Mouse (Mus musculus) liver, embryonic 16.5 days (tissue): ENCODE data around the gene Vipr2. TPM values are rescaled to one million over a fixed set of nuclear protein-coding genes. Genes with fewer than 3 reads are reported as not detected.
A peak's percentile ranks its signal among the peaks of the same experiment; 100 is the strongest.

Experiments
- ATAC-seq: fragments of 200-750 bp; cut with Nextera tagmentation; 2 replicates; pipeline ENCODE4 v1.8.0; 2017; ENCODE audit warnings: low read depth, mild to moderate bottlenecking, moderate number of reproducible peaks, moderate library complexity
- H3K27ac ChIP-seq: fragments of 300-500 bp; sonication (generic); 2 replicates; pipeline ENCODE4 v1.5.1; 2014; ENCODE audit warnings: mild to moderate bottlenecking, low read length
- H3K27me3 ChIP-seq: fragments of 300-500 bp; sonication (generic); 2 replicates; pipeline ENCODE4 v1.6.1; 2014; ENCODE audit warnings: low read depth, low read length, mixed read lengths; ENCODE audit not compliant: control insufficient read depth, insufficient read depth
- H3K36me3 ChIP-seq: fragments of 300-500 bp; sonication (generic); 2 replicates; pipeline ENCODE4 v1.6.1; 2014; ENCODE audit warnings: mild to moderate bottlenecking; ENCODE audit not compliant: control insufficient read depth, insufficient read depth
- H3K4me1 ChIP-seq: fragments of 300-500 bp; sonication (generic); 2 replicates; pipeline ENCODE4 v1.6.1; 2014; ENCODE audit warnings: low read depth, low read length, mixed read lengths; ENCODE audit not compliant: control insufficient read depth
- H3K4me2 ChIP-seq: fragments of 300-500 bp; sonication (generic); 2 replicates; pipeline ENCODE4 v1.6.1; 2014; ENCODE audit warnings: low read depth, low read length, mixed read lengths
- H3K4me3 ChIP-seq: fragments of 300-500 bp; sonication (generic); 2 replicates; pipeline ENCODE4 v1.5.1; 2014; ENCODE audit warnings: low read depth, mild to moderate bottlenecking, low read length
- H3K9ac ChIP-seq: fragments of 300-500 bp; sonication (generic); 2 replicates; pipeline ENCODE4 v1.6.1; 2014; ENCODE audit warnings: low read depth, low read length
- H3K9me3 ChIP-seq: fragments of 300-500 bp; sonication (generic); replicated peaks from 2 replicates; pipeline ENCODE4 v1.6.1; 2016; ENCODE audit warnings: low read length; ENCODE audit not compliant: control insufficient read depth
- WGBS: fragments of 180-500 bp; shearing (Covaris S2); extraction: QIAGEN DNeasy Blood & Tissue Kit; methylation state at CpG from one replicate; pipeline ENCODE4 v1.1.7; 2014; ENCODE audit not compliant: insufficient replicate concordance; 5-methylcytosine and 5-hydroxymethylcytosine counted together
- polyA plus RNA-seq: library from polyadenylated mRNA; unstranded; fragments of >200 nt; fragmentation: Nextera tagmentation; extraction: Ambion mirVana; gene quantifications from 2 replicates; pipeline ENCODE4 v1.2.1, GENCODE M21; 2015

The Vipr2 gene
- polyA plus RNA-seq, 1 experiment from 2014 or later, result 0.07 TPM

GRCm38 (mm10) chr12:116115781-116116180, 38.3 kb downstream of the Vipr2 start:
- Histone ChIP-seq H3K9ac (no peak overlapping the region), H3K9me3 (no peaks in the 10 kb centered on the region), H3K27ac (no peak overlapping the region), H3K4me1 (no peaks in the 10 kb centered on the region), H3K36me3 (no peaks in the 10 kb centered on the region), H3K4me2 (no peak overlapping the region), H3K4me3 (no peak overlapping the region), H3K27me3 (no peaks in the 10 kb centered on the region)
- ATAC-seq, result no peak
- 48% methylated on average over 2 of the region's 2 CpGs for WGBS

- no peaks in the 10 kb centered on the region for H3K9me3 ChIP-seq
- no peaks in the 10 kb centered on the region for H3K27me3 ChIP-seq
- H3K27ac ChIP-seq, result no peak overlapping the region
- WGBS, result 66% methylated on average over 5 of the region's 5 CpGs
- no peak for ATAC-seq
- no peaks in the 10 kb centered on the region for H3K36me3 ChIP-seq
- H3K9ac ChIP-seq, result no peak overlapping the region
- H3K4me2 ChIP-seq, result no peak overlapping the region
- no peak overlapping the region for H3K4me3 ChIP-seq
- no peaks in the 10 kb centered on the region for H3K4me1 ChIP-seq
These were observed 38.9 kb downstream of the Vipr2 start for GRCm38 (mm10) chr12:116116455-116116854.

- 0 out of 2 replicates have a peak, but pooled peaks have one; percentile 16 for ATAC-seq
- H3K27ac ChIP-seq, result no peak overlapping the region
- H3K4me3 ChIP-seq, result no peak overlapping the region
- no peaks in the 10 kb centered on the region for H3K4me1 ChIP-seq
- H3K36me3 ChIP-seq, result no peaks in the 10 kb centered on the region
- no peak overlapping the region for H3K4me2 ChIP-seq
- H3K9me3 ChIP-seq, result no peaks in the 10 kb centered on the region
- H3K9ac ChIP-seq, result no peak overlapping the region
- 61% methylated on average over 5 of the region's 5 CpGs for WGBS
- no peaks in the 10 kb centered on the region for H3K27me3 ChIP-seq
These were observed 39.9 kb downstream of the Vipr2 start for GRCm38 (mm10) chr12:116117352-116117929.

- no peaks in the 10 kb centered on the region for H3K36me3 ChIP-seq
- no peaks in the 10 kb centered on the region for H3K27me3 ChIP-seq
- no peak for ATAC-seq
- H3K9ac ChIP-seq, result no peak overlapping the region
- H3K4me2 ChIP-seq, result no peak overlapping the region
- WGBS, result 56% methylated on average over 3 of the region's 3 CpGs
- no peaks in the 10 kb centered on the region for H3K4me1 ChIP-seq
- no peak overlapping the region for H3K27ac ChIP-seq
- no peaks in the 10 kb centered on the region for H3K9me3 ChIP-seq
- H3K4me3 ChIP-seq, result no peak overlapping the region
These were observed 41.5 kb downstream of the Vipr2 start for GRCm38 (mm10) chr12:116119001-116119400.

GRCm38 (mm10) chr12:116123786-116124185, 46.3 kb downstream of the Vipr2 start:
- H3K9ac ChIP-seq, result no peak overlapping the region
- H3K27me3 ChIP-seq, result no peaks in the 10 kb centered on the region
- ATAC-seq, result no peak
- no peak overlapping the region for H3K27ac ChIP-seq
- H3K4me1 ChIP-seq, result no peaks in the 10 kb centered on the region
- H3K9me3 ChIP-seq, result no peaks in the 10 kb centered on the region
- H3K4me3 ChIP-seq, result no peak overlapping the region
- no peaks in the 10 kb centered on the region for H3K36me3 ChIP-seq
- 48% methylated on average over 3 of the region's 3 CpGs for WGBS
- H3K4me2 ChIP-seq, result no peak overlapping the region

- Histone ChIP-seq H3K27ac (no peak overlapping the region), H3K9me3 (no peaks in the 10 kb centered on the region), H3K27me3 (no peaks in the 10 kb centered on the region), H3K4me3 (no peak overlapping the region), H3K4me2 (no peak overlapping the region), H3K4me1 (no peaks in the 10 kb centered on the region), H3K9ac (no peak overlapping the region), H3K36me3 (no peaks in the 10 kb centered on the region)
- ATAC-seq, result no peak
- WGBS, result 73% methylated on average over 7 of the region's 7 CpGs
These were observed 53.4 kb downstream of the Vipr2 start for GRCm38 (mm10) chr12:116130936-116131335.

GRCm38 (mm10) chr12:116132909-116133308, 55.4 kb downstream of the Vipr2 start:
- no peak for ATAC-seq
- no peaks in the 10 kb centered on the region for H3K4me1 ChIP-seq
- WGBS, result 78% methylated on average over 5 of the region's 5 CpGs

GRCm38 (mm10) chr12:116135906-116136305, 58.4 kb downstream of the Vipr2 start:
- H3K27me3 ChIP-seq, result no peaks in the 10 kb centered on the region
- no peak overlapping the region for H3K9ac ChIP-seq
- 73% methylated on average over 4 of the region's 4 CpGs for WGBS
- ATAC-seq, result no peak
- no peak overlapping the region for H3K27ac ChIP-seq
- H3K4me3 ChIP-seq, result no peak overlapping the region
- H3K4me1 ChIP-seq, result no peaks in the 10 kb centered on the region
- H3K4me2 ChIP-seq, result no peak overlapping the region
- no peaks in the 10 kb centered on the region for H3K9me3 ChIP-seq
- H3K36me3 ChIP-seq, result no peaks in the 10 kb centered on the region

More at GRCm38 (mm10) chr12:116132909-116133308, 55.4 kb downstream of the Vipr2 start:
- H3K4me2 ChIP-seq, result no peak overlapping the region
- no peak overlapping the region for H3K27ac ChIP-seq
- no peak overlapping the region for H3K9ac ChIP-seq
- H3K36me3 ChIP-seq, result no peaks in the 10 kb centered on the region
- no peak overlapping the region for H3K4me3 ChIP-seq
- no peaks in the 10 kb centered on the region for H3K27me3 ChIP-seq
- H3K9me3 ChIP-seq, result no peaks in the 10 kb centered on the region

- WGBS, result 38% methylated on average over 7 of the region's 7 CpGs
- no peak overlapping the region for H3K27ac ChIP-seq
- no peaks in the 10 kb centered on the region for H3K36me3 ChIP-seq
- no peaks in the 10 kb centered on the region for H3K4me1 ChIP-seq
- H3K27me3 ChIP-seq, result no peaks in the 10 kb centered on the region
- ATAC-seq, result no peak
- no peak overlapping the region for H3K4me2 ChIP-seq
- no peaks in the 10 kb centered on the region for H3K9me3 ChIP-seq
- H3K9ac ChIP-seq, result no peak overlapping the region
- no peak overlapping the region for H3K4me3 ChIP-seq
These were observed 61.0 kb downstream of the Vipr2 start for GRCm38 (mm10) chr12:116138322-116139205.
